Mouse (Mus musculus): ENCODE measurements around the gene Tmem121.

Gene Tmem121

GRCm38 (mm10) chr12:113185442-113186291 is at the start of gene Tmem121:
Gene Tmem121 (plus strand): TSS chr12:113185930.
- in situ Hi-C loops (cut with MseI, MboI) = loop anchor here in 1 of 2 experiments (5.0 kb wide), 1 partner anchor 38 kb away; the partner anchor contains the start of gene Crip1

- in situ Hi-C loops (cut with MseI, MboI) = no loop called here
Measured at GRCm38 (mm10) chr12:113136492-113137020, 49.2 kb upstream of the Tmem121 start.

- in situ Hi-C loops (cut with MseI, MboI) = no loop called here
Measured at GRCm38 (mm10) chr12:113137260-113138213, 48.2 kb upstream of the Tmem121 start.

GRCm38 (mm10) chr12:113138291-113138690 is 47.4 kb upstream of the Tmem121 start:
- in situ Hi-C loops (cut with MseI, MboI) = no loop called here

- in situ Hi-C loops (cut with MseI, MboI) = no loop called here
Measured at GRCm38 (mm10) chr12:113138901-113139864, 46.5 kb upstream of the Tmem121 start.

GRCm38 (mm10) chr12:113139908-113140615 is 45.7 kb upstream of the Tmem121 start, which contains the start of gene Crip2:
Gene Crip2 (plus strand): TSS chr12:113140236.
- in situ Hi-C loops (cut with MseI, MboI) = no loop called here

GRCm38 (mm10) chr12:113140616-113141411 is 44.9 kb upstream of the Tmem121 start:
- in situ Hi-C loops (cut with MseI, MboI) = no loop called here

GRCm38 (mm10) chr12:113141531-113141973 is 44.2 kb upstream of the Tmem121 start:
- in situ Hi-C loops (cut with MseI, MboI) = no loop called here

- in situ Hi-C loops (cut with MseI, MboI) = no loop called here
Measured at GRCm38 (mm10) chr12:113142021-113142975, 43.4 kb upstream of the Tmem121 start.

- in situ Hi-C loops (cut with MseI, MboI) = no loop called here
Measured at GRCm38 (mm10) chr12:113143164-113143563, 42.6 kb upstream of the Tmem121 start.

GRCm38 (mm10) chr12:113144001-113144756 is 41.6 kb upstream of the Tmem121 start:
- in situ Hi-C loops (cut with MseI, MboI) = no loop called here

- in situ Hi-C loops (cut with MseI, MboI) = loop anchor here in 1 of 2 experiments (5.0 kb wide), 1 partner anchor 42 kb away; the partner anchor contains the start of gene Tmem121
Measured at GRCm38 (mm10) chr12:113144886-113145285, 40.8 kb upstream of the Tmem121 start.

GRCm38 (mm10) chr12:113145591-113145990 is 40.1 kb upstream of the Tmem121 start:
- in situ Hi-C loops (cut with MseI, MboI) = loop anchor here in 1 of 2 experiments (5.0 kb wide), 1 partner anchor 42 kb away; the partner anchor contains the start of gene Tmem121

- in situ Hi-C loops (cut with MseI, MboI) = loop anchor here in 1 of 2 experiments (5.0 kb wide), 1 partner anchor 41 kb away; the partner anchor contains the start of gene Tmem121
Measured at GRCm38 (mm10) chr12:113146112-113147057, 39.3 kb upstream of the Tmem121 start, which contains the start of gene Crip1. Gene Crip1 (plus strand): TSS chr12:113146316.

- in situ Hi-C loops (cut with MseI, MboI) = loop anchor here in 1 of 2 experiments (5.0 kb wide), 1 partner anchor 40 kb away; the partner anchor contains the start of gene Tmem121
Measured at GRCm38 (mm10) chr12:113147481-113147880, 38.2 kb upstream of the Tmem121 start.

All from mouse trophoblast stem cell (cell line).